Mouse (Mus musculus) midbrain, embryonic 15.5 days (tissue): Measurements from ENCODE around the gene Was. TPM values are rescaled to one million over a fixed set of nuclear protein-coding genes. Genes with fewer than 3 reads are reported as not detected.
"Not testable (repeated sequence)": the region's sequence is repeated elsewhere in the genome, so short reads cannot be mapped to it uniquely, and the experiment has no call there.

Experiments used
- ATAC-seq: fragments of 200-750 bp; cut with Nextera tagmentation; replicated peaks from 2 replicates; pipeline ENCODE4 v1.8.0; 2017; ENCODE audit warnings: moderate TSS enrichment
- H3K27ac ChIP-seq: fragments of 300-500 bp; sonication (generic); 2 replicates; pipeline ENCODE4 v1.5.1; 2015; ENCODE audit warnings: mild to moderate bottlenecking, inconsistent platforms
- H3K27me3 ChIP-seq: fragments of 300-500 bp; sonication (generic); replicated peaks from 2 replicates; pipeline ENCODE4 v1.6.1; 2015; ENCODE audit warnings: inconsistent platforms
- H3K36me3 ChIP-seq: fragments of 300-500 bp; sonication (generic); replicated peaks from 2 replicates; pipeline ENCODE4 v1.6.1; 2015; ENCODE audit warnings: inconsistent platforms
- H3K4me1 ChIP-seq: fragments of 300-500 bp; sonication (generic); 2 replicates; pipeline ENCODE4 v1.6.1; 2015; ENCODE audit warnings: inconsistent platforms
- H3K4me2 ChIP-seq: fragments of 300-500 bp; sonication (generic); 2 replicates; pipeline ENCODE4 v1.6.1; 2015; ENCODE audit warnings: inconsistent platforms, mild to moderate bottlenecking, moderate library complexity
- H3K4me3 ChIP-seq: fragments of 300-500 bp; sonication (generic); 2 replicates; pipeline ENCODE4 v1.5.1; 2015; ENCODE audit warnings: mild to moderate bottlenecking, inconsistent platforms
- H3K9ac ChIP-seq: fragments of 300-500 bp; sonication (generic); 2 replicates; pipeline ENCODE4 v1.6.1; 2015; ENCODE audit warnings: mild to moderate bottlenecking, inconsistent platforms
- H3K9me3 ChIP-seq: fragments of 300-500 bp; sonication (generic); 2 replicates; pipeline ENCODE4 v1.6.1; 2016; ENCODE audit warnings: inconsistent platforms
- WGBS: fragments of 180-500 bp; shearing (Covaris S2); methylation state at CpG from one replicate; pipeline ENCODE4 v1.1.7; 2015; ENCODE audit warnings: mixed read lengths; 5-methylcytosine and 5-hydroxymethylcytosine counted together
- polyA plus RNA-seq: library from polyadenylated mRNA; unstranded; fragments of >200 nt; fragmentation: Nextera tagmentation; extraction: Ambion mirVana; gene quantifications from 2 replicates; pipeline ENCODE4 v1.2.1, GENCODE M21; 2015

The Was gene
- polyA plus RNA-seq, 1 experiment from 2014 or later: 0.18 TPM

DNA sequence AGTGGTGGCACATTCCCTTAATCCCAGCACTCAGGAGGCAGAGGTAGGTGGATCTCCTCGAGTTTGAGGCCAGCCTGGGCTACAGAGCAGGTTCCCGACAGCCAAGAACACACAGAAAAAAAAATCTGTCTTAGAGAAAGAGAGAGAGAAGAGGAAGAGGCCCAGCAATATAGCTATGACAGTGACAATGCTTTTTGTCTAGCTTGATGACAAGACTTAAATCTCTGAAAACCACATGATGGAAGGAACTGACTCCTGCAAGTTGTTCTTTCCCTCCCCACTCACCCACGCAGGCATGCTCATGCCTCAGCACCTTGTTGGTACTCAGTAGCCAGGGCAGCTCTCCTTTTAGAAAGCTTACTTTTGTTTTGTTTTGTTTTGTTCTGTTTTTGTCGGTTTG, 9.1 kb upstream of the Was start:
- WGBS: 56% methylated on average over 4 of the region's 4 CpGs
- Histone ChIP-seq H3K36me3 (no peaks in the 10 kb centered on the region), H3K27ac (no peak overlapping the region), H3K27me3 (no peaks in the 10 kb centered on the region), H3K9ac (no peak overlapping the region), H3K4me1 (peaks cover 9% of the 10 kb centered on the region; the same call in 1 of the 2 replicates), H3K4me3 (no peak overlapping the region), H3K4me2 (no peak overlapping the region), H3K9me3 (no peaks in the 10 kb centered on the region)
- ATAC-seq: no peak

DNA sequence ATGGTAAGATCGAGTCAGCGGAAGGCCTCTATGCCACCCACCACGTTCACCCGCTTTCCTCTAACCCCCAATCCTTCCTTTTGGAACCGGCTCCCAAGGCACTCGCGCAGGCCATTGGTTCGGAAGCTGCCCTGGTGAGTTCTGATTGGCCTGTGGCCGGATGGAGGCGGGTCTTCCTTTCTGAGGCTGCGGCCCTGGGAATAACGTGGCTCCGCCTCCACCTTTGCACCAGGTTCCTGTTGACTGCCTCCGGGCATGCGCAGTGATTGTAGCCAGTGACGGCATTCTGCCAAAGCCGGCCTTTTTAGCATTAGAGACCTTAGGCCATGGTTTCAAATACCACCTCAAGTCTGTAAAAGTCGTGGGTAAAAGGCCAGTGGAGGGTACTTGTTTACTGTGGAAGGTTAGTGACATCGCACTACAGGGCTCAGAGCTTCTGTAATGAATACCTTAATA, 6.5 kb upstream of the Was start:
- Histone ChIP-seq H3K9ac (no peak overlapping the region), H3K36me3 (no peaks in the 10 kb centered on the region), H3K4me2 (peak overlapping the region; percentile 43), H3K4me1 (peaks cover 9% of the 10 kb centered on the region; the same call in 1 of the 2 replicates), H3K27me3 (no peaks in the 10 kb centered on the region), H3K4me3 (peak overlapping the region; percentile 32), H3K27ac (peak overlapping the region; percentile 69), H3K9me3 (no peaks in the 10 kb centered on the region)
- WGBS: 21% methylated on average over 19 of the region's 19 CpGs
- ATAC-seq: peak; percentile 94

DNA sequence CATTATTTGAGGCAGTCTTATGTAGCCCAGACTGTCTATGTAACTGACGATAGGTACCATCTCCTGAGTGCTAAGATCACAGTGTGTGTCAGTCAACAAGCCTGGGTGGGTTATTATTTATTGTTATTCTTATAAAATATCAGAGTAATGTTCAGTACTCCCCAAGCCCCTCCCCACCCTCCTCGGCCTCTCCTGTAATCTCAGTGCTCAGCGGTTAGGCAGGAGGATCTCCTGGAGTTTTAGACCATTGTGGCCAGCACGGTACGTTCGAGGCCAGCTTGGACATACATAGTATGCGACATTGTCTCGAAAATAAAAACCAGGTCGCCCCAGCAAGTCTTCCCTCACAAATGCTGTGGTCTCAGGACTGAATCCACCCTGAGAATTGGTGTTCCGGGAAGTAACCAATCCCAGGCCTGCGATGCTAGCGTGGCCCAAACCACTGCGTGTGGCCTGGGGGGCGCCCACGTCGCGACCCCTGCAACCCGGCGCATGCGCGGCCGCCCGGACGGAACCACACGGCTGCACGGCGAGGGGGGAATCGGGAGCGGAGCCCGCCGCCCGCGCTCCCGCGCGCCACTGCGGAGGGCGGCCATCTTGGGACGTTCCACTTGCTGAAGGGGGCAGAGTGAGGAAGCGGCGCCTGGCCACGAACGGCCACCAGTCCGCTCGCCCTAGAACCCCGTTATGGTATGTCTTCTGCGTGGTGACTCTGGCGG, 5.9 kb upstream of the Was start:
- 18% methylated on average over 29 of the region's 48 CpGs for WGBS
- not testable (repeated sequence) for H3K36me3 ChIP-seq, H3K27me3 ChIP-seq, H3K9me3 ChIP-seq, H3K4me1 ChIP-seq
- Histone ChIP-seq H3K4me3 (peak overlapping the region; percentile 32), H3K9ac (peak overlapping the region; percentile 29; the same call in 1 of the 2 replicates), H3K4me2 (peak overlapping the region; percentile 43), H3K27ac (peak overlapping the region; percentile 69; the same call in 1 of the 2 replicates)
- ATAC-seq: peak; percentile 89

DNA sequence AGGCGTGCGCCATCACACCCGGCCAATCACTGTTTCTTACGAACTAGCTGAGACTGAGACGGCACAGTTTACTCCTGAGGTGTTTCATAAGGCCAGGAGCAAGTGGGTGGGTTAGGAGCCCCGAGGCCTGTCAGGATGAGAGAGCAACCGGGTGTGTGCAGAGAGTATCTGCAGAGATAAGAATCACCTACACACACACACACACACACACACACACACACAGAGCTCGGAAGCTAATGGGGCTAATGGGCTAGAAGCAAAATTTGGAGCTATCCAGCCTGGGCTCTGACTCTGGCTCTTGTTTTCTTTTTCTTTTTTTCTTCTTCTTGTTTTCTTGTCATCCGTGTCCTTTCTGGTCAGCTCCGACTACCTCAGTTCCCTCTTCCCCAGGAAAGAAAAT, 5.2 kb upstream of the Was start:
- WGBS: 78% methylated on average over 10 of the region's 10 CpGs

DNA sequence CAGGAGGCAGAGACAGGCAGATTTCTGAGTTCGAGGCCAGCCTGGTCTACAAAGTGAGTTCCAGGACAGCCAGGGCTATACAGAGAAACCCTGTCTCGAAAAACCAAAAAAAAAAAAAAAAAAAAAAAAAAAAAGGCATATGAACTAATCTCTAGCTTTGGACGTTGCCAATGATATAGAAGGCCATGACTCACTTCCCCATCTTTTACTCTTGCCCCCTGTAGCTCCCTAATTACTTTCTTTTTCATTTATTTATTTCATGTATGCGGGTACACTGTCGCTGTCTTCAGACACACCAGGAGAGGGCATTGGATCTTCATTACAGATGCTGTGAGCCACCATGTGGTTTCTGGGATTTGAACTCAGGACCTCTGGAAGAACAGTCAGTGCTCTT, 653 bp upstream of the Was start:
- WGBS: 77% methylated on average over 5 of the region's 5 CpGs
- ATAC-seq, H3K27me3 ChIP-seq, H3K4me3 ChIP-seq, H3K27ac ChIP-seq, H3K4me1 ChIP-seq, H3K36me3 ChIP-seq, H3K9ac ChIP-seq, H3K4me2 ChIP-seq, H3K9me3 ChIP-seq: not testable (repeated sequence)

More for the DNA sequence above, 5.2 kb upstream of the Was start:
- Histone ChIP-seq H3K27me3 (no peaks in the 10 kb centered on the region), H3K36me3 (no peaks in the 10 kb centered on the region), H3K9me3 (no peaks in the 10 kb centered on the region), H3K27ac (0 out of 2 replicates have a peak overlapping the region, but pooled peaks have one; percentile 66), H3K9ac (peak overlapping the region; percentile 29; the same call in 1 of the 2 replicates), H3K4me2 (peak overlapping the region; percentile 34), H3K4me1 (peaks cover 6% of the 10 kb centered on the region; the same call in 1 of the 2 replicates), H3K4me3 (peak overlapping the region; percentile 27)
- ATAC-seq: no peak

DNA sequence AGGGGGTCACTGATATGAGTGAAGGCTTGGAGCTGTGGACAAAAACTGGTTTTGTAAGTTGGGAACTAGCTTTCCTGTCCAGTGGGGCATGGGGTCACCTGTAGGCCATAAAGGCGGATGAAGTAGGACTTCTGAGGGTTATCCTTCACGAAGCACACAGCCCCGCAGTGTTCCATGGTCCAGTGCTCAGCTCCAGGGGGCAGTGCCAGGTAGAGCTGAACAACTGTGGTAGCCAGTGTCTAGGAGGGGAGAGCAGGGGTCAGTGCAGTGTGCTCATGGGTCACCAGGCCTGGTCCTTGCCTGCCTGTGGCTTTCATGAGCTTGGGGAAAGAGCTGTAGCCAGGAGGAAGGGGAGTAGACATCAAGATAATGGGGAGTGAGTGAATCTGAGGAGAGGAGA, 552 bp downstream of the Was start:
- no peaks in the 10 kb centered on the region for H3K9me3 ChIP-seq
- no peaks in the 10 kb centered on the region for H3K36me3 ChIP-seq
- no peak overlapping the region for H3K27ac ChIP-seq
- no peak overlapping the region for H3K4me3 ChIP-seq
- no peaks in the 10 kb centered on the region for H3K27me3 ChIP-seq
- no peaks in the 10 kb centered on the region for H3K4me1 ChIP-seq
- 86% methylated on average over 3 of the region's 3 CpGs for whole genome bisulfite sequencing
- H3K4me2 ChIP-seq: no peak overlapping the region
- no peak overlapping the region for H3K9ac ChIP-seq
- ATAC-seq: no peak

DNA sequence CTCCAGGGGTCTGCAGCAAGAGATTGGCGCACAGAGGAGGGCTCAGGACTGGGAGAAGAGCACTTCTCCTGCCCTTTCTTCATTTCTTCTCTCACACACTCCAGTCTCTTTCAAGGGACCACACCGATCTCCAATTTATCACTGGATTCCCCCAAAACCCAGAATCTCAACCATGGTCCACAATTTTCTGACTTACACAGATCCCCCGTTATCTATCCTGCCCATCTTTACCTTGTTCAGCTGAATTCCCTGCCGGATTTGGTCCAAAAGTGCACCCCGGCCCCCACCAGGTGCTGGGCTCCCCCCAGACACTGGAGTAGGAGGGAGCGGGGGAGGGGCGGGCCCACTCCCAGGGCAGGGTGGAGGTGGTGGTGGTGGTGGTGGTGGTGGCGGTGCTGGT, 4.7 kb downstream of the Was start:
- H3K9me3 ChIP-seq: no peaks in the 10 kb centered on the region
- no peak overlapping the region for H3K4me2 ChIP-seq
- no peak overlapping the region for H3K27ac ChIP-seq
- no peak overlapping the region for H3K4me3 ChIP-seq
- H3K9ac ChIP-seq: no peak overlapping the region
- H3K4me1 ChIP-seq: no peaks in the 10 kb centered on the region
- 91% methylated on average over 8 of the region's 8 CpGs for WGBS
- no peaks in the 10 kb centered on the region for H3K36me3 ChIP-seq
- H3K27me3 ChIP-seq: no peaks in the 10 kb centered on the region
- no peak for ATAC-seq

DNA sequence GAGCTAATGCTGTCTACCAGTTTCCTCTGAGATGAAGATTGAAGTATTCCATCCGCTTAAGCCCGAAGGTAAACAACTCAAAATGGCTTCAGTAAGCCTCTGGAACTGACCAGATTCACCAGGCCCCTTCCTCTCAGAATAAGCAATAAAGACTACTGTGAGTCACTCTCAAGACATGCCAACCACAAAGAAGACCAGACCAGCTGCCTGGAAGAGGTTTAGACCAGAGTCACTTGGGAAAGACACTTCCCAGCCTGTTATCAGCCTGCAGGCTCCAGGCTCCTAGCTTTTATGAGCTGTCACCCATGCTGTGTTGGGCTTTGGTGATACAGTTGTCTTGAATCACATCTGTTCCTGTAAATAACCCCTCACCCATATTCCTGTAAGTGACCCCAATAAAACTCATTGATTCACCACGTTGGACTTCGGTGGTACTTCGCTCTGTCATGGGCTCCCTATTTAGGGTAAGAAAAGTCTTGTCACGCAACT, 5.5 kb downstream of the Was start:
- Histone ChIP-seq H3K36me3 (no peaks in the 10 kb centered on the region), H3K27ac (no peak overlapping the region), H3K4me3 (no peak overlapping the region), H3K4me2 (no peak overlapping the region), H3K9ac (no peak overlapping the region), H3K27me3 (no peaks in the 10 kb centered on the region), H3K4me1 (no peaks in the 10 kb centered on the region), H3K9me3 (no peaks in the 10 kb centered on the region)
- no peak for ATAC-seq
- WGBS: 92% methylated on average over 6 of the region's 6 CpGs

DNA sequence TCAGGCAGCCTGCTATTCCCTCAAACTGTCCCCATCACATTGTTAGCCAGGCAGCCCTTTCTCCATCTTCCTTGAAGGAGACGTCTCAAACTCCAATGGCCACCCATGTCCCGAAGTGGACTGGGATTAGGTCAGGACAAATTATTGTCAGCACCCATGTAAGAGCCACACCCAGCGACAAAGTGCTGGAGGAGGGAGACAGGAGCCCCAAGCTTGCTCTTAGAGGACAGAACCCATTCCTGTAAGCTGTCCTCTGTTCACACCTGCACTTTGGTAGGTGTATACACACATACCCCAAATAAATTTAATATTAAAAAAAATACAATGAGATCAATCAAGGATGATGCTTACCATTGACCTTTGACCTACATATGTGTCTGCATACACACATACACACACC, 15.2 kb downstream of the Was start:
- H3K27me3 ChIP-seq: no peaks in the 10 kb centered on the region
- peak overlapping the region; percentile 53 for H3K4me2 ChIP-seq
- 38% methylated on average over 3 of the region's 3 CpGs for WGBS
- H3K9ac ChIP-seq: peak overlapping the region; percentile 41
- H3K36me3 ChIP-seq: no peaks in the 10 kb centered on the region
- peak overlapping the region; percentile 86 for H3K27ac ChIP-seq
- ATAC-seq: peak; percentile 64
- no peaks in the 10 kb centered on the region for H3K9me3 ChIP-seq
- peak overlapping the region; percentile 54 for H3K4me3 ChIP-seq
- H3K4me1 ChIP-seq: peaks cover 7% of the 10 kb centered on the region; the same call in 1 of the 2 replicates

DNA sequence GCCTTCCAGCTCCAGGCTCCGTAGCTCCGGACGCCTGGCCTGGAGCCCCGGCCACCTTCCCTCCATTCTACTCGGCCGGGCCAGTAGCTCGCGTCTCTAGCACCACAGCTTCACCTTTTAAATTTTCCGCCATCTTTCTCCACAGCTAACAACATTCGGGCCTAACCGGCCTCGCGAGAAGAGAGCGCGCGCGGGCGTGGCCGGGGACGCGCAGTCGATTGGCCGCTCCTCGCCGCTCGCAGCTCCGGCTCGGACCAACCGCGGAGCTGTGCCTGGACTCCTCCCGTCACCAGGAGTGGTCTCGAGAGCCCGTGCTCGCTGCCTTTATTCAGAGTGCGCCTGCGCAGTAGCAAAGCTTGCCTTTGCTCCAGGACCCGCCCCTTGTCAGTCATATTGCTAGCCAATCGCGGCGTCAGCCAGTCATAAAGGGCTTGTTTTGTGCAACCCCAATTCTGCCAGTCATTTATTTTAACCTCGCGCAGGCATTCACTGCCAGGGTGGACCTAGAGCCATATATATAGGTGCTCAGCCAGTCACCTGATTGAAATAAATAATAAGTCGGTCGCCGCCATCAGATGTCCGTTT, 15.8 kb downstream of the Was start, which contains the start of gene Suv39h1:
Gene Suv39h1 (minus strand): TSS at position 331 of the 585 bp plus-strand sequence.
- peak within 1 kb of the TSS; percentile 41 for H3K9ac ChIP-seq
- peaks cover 7% of the 10 kb centered on the region; the same call in 1 of the 2 replicates for H3K4me1 ChIP-seq
- peak within 1 kb of the TSS; percentile 54 for H3K4me3 ChIP-seq
- H3K27ac ChIP-seq: peak within 1 kb of the TSS; percentile 86
- H3K4me2 ChIP-seq: peak within 1 kb of the TSS; percentile 53
- no peaks in the 10 kb centered on the region for H3K27me3 ChIP-seq
- H3K36me3 ChIP-seq: no peaks in the 10 kb centered on the region
- WGBS: 19% methylated on average over 36 of the region's 46 CpGs
- ATAC-seq: peak; percentile 97
- H3K9me3 ChIP-seq: no peaks in the 10 kb centered on the region

DNA sequence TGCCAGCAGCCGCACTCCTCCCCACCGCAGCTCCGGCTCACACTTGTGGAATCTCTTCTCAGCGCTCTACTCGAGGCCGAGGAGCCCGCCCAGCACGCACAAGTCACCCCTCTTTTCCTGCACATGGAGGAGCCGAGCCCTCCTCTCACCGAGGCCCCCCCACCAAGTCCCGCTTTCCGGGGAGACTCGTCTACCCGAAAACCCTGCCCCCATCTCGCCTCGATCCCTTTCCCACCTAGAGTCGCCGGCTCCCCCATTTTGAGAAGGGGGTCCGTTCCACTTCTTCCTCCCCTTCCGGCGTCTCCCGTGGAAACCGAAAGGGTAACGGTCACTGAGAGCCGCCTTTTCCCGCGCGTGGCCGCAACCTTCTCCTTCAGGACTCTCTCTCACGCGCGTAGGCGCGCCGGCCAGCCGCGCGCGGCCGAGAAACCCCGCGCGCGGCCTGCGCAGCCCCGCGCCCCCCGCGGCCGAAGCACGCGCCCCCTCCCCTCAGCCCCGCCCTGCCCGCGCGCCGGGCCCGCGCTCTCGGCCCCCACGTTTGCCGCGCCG, 16.3 kb downstream of the Was start:
- H3K27ac ChIP-seq: peak overlapping the region; percentile 86
- WGBS: 31% methylated on average over 61 of the region's 64 CpGs
- H3K9ac ChIP-seq: peak overlapping the region; percentile 40
- no peaks in the 10 kb centered on the region for H3K36me3 ChIP-seq
- no peaks in the 10 kb centered on the region for H3K9me3 ChIP-seq
- no peaks in the 10 kb centered on the region for H3K27me3 ChIP-seq
- H3K4me3 ChIP-seq: peak overlapping the region; percentile 54
- ATAC-seq: peak; percentile 15
- peaks cover 7% of the 10 kb centered on the region; the same call in 1 of the 2 replicates for H3K4me1 ChIP-seq
- peak overlapping the region; percentile 53 for H3K4me2 ChIP-seq

DNA sequence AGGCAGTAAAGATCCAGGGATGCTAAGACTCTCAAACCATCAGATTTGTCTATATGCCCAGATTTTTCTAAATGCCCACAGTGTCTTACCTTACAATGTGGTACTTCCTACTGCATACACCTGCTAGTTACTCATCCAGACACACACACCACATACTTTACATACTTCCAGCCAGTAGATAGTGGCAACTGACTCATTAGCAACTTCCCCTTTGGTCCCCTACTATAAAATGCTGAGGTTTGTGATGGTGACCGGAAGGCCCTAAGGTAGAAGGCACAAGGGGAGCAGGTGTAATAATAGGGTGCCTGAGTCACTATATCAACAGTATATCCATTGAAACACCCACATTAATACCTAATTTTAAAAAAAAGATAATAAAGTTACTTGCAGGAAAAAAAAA, 21.1 kb downstream of the Was start:
- no peak for ATAC-seq
- H3K36me3 ChIP-seq: no peaks in the 10 kb centered on the region
- H3K9ac ChIP-seq: no peak overlapping the region
- no peaks in the 10 kb centered on the region for H3K27me3 ChIP-seq
- H3K27ac ChIP-seq: no peak overlapping the region
- H3K4me2 ChIP-seq: no peak overlapping the region
- 93% methylated on average over 1 of the region's 1 CpGs for WGBS
- H3K4me1 ChIP-seq: peaks cover 5% of the 10 kb centered on the region; the same call in 1 of the 2 replicates
- no peaks in the 10 kb centered on the region for H3K9me3 ChIP-seq
- no peak overlapping the region for H3K4me3 ChIP-seq
